Mouse (Mus musculus) forebrain, embryonic 11.5 days (tissue): ENCODE data around the gene Cwh43. TPM values are rescaled to one million over a fixed set of nuclear protein-coding genes. Genes with fewer than 3 reads are reported as not detected.
"Not testable (repeated sequence)": the region's sequence is repeated elsewhere in the genome, so short reads cannot be mapped to it uniquely, and the experiment has no call there.

Experiments
- ATAC-seq: fragments of 200-750 bp; cut with Nextera tagmentation; replicated peaks from 2 replicates; pipeline ENCODE4 v1.8.0; 2017; ENCODE audit warnings: moderate TSS enrichment; ENCODE audit not compliant: low FRiP score
- DNase-seq: peaks from one replicate; pipeline ENCODE4 v3.0.0-alpha.2; 2017; ENCODE audit warnings: low spot score
- H3K27ac ChIP-seq: fragments of 300-500 bp; sonication (generic); 2 replicates; pipeline ENCODE4 v1.5.1; 2014; ENCODE audit warnings: low read depth, low read length
- H3K27me3 ChIP-seq: fragments of 300-500 bp; sonication (generic); 2 replicates; pipeline ENCODE4 v1.6.1; 2014; ENCODE audit warnings: mild to moderate bottlenecking, low read length, mixed read lengths; ENCODE audit not compliant: control insufficient read depth, insufficient read depth
- H3K36me3 ChIP-seq: fragments of 300-500 bp; sonication (generic); 2 replicates; pipeline ENCODE4 v1.6.1; 2014; ENCODE audit warnings: mild to moderate bottlenecking, low read length, moderate library complexity, mixed read lengths; ENCODE audit not compliant: control insufficient read depth, insufficient read depth
- H3K4me1 ChIP-seq: fragments of 300-500 bp; sonication (generic); replicated peaks from 2 replicates; pipeline ENCODE4 v1.6.1; 2014; ENCODE audit warnings: low read length, mixed read lengths; ENCODE audit not compliant: control insufficient read depth, insufficient read depth
- H3K4me2 ChIP-seq: fragments of 300-500 bp; sonication (generic); 2 replicates; pipeline ENCODE4 v1.6.1; 2014; ENCODE audit warnings: low read depth, mild to moderate bottlenecking, low read length, moderate library complexity, mixed read lengths; ENCODE audit not compliant: severe bottlenecking
- H3K4me3 ChIP-seq: fragments of 300-500 bp; sonication (generic); 2 replicates; pipeline ENCODE4 v1.5.1; 2014; ENCODE audit warnings: low read depth, low read length
- H3K9ac ChIP-seq: fragments of 300-500 bp; sonication (generic); 2 replicates; pipeline ENCODE4 v1.6.1; 2014; ENCODE audit warnings: low read length
- H3K9me3 ChIP-seq: fragments of 300-500 bp; sonication (generic); 2 replicates; pipeline ENCODE4 v1.6.1; 2016; ENCODE audit warnings: low read length, mixed read lengths; ENCODE audit not compliant: control insufficient read depth
- WGBS: fragments of 180-500 bp; shearing (Covaris S2); extraction: QIAGEN DNeasy Blood & Tissue Kit; methylation state at CpG from one replicate; pipeline ENCODE4 v1.1.7; 2014; 5-methylcytosine and 5-hydroxymethylcytosine counted together
- polyA plus RNA-seq: library from polyadenylated mRNA; unstranded; fragments of >200 nt; fragmentation: Nextera tagmentation; extraction: Ambion mirVana; gene quantifications from 2 replicates; pipeline ENCODE4 v1.2.1, GENCODE M21; 2014

Gene Cwh43
- polyA plus RNA-seq, 1 experiment from 2014 or later, result not detected

- H3K9me3 ChIP-seq, result no peaks in the 10 kb centered on the region
- no peaks in the 10 kb centered on the region for H3K27me3 ChIP-seq
- no peaks in the 10 kb centered on the region for H3K36me3 ChIP-seq
- H3K4me3 ChIP-seq, result no peak overlapping the region
- H3K27ac ChIP-seq, result no peak overlapping the region
- H3K9ac ChIP-seq, result no peak overlapping the region
- DNase-seq, result no peak
- no peak overlapping the region for H3K4me2 ChIP-seq
- WGBS, result 86% methylated on average over 7 of the region's 7 CpGs
- no peak for ATAC-seq
- H3K4me1 ChIP-seq, result 0 out of 2 replicates have a peak, but pooled peaks cover 4% of the 10 kb centered on the region
Measured at GRCm38 (mm10) chr5:73481401-73481800, 75.5 kb downstream of the Cwh43 start.

GRCm38 (mm10) chr5:73482381-73482780 is 76.5 kb downstream of the Cwh43 start:
- not testable (repeated sequence) for DNase-seq, H3K4me1 ChIP-seq, ATAC-seq, H3K4me2 ChIP-seq, H3K9ac ChIP-seq, H3K4me3 ChIP-seq, H3K27ac ChIP-seq, H3K36me3 ChIP-seq, H3K27me3 ChIP-seq, H3K9me3 ChIP-seq
- 78% methylated on average over 1 of the region's 1 CpGs for WGBS

- DNase-seq (no peak), ATAC-seq (no peak)
- Histone ChIP-seq H3K4me3 (no peak overlapping the region), H3K4me1 (0 out of 2 replicates have a peak, but pooled peaks cover 4% of the 10 kb centered on the region), H3K27ac (no peak overlapping the region), H3K9ac (no peak overlapping the region), H3K27me3 (no peaks in the 10 kb centered on the region), H3K36me3 (no peaks in the 10 kb centered on the region), H3K9me3 (no peaks in the 10 kb centered on the region), H3K4me2 (no peak overlapping the region)
- WGBS, result 63% methylated on average over 5 of the region's 5 CpGs
Measured at GRCm38 (mm10) chr5:73484016-73484615, 78.2 kb downstream of the Cwh43 start.

DNA sequence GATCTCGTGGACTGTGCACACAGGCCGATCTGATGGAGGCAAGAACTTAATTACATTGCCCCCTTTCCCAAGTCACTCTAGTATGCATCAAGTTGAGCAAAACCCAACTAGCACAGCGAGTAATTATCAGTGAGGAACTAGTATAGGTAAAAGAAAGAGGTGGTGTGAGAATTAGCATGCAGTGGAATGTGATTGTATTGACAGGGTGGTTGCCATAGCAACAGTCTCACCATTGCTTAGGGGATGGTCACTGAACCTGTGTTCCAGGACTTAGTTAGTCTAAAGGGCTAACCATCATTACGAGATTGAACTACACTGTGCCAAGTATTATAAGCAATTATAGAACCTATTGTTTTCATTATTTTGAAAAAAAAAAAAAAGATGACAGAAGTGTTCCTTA is 80.6 kb downstream of the Cwh43 start:
- H3K27ac ChIP-seq, result no peak overlapping the region
- H3K27me3 ChIP-seq, result no peaks in the 10 kb centered on the region
- no peaks in the 10 kb centered on the region for H3K9me3 ChIP-seq
- no peak for DNase-seq
- H3K4me1 ChIP-seq, result 0 out of 2 replicates have a peak, but pooled peaks cover 5% of the 10 kb centered on the region
- H3K4me2 ChIP-seq, result no peak overlapping the region
- ATAC-seq, result no peak
- no peak overlapping the region for H3K9ac ChIP-seq
- no peaks in the 10 kb centered on the region for H3K36me3 ChIP-seq
- WGBS, result 51% methylated on average over 4 of the region's 4 CpGs
- H3K4me3 ChIP-seq, result no peak overlapping the region

- H3K9me3 ChIP-seq, result no peaks in the 10 kb centered on the region
- H3K27me3 ChIP-seq, result no peaks in the 10 kb centered on the region
- H3K4me2 ChIP-seq, result peak overlapping the region; percentile 83
- peak overlapping the region; percentile 63 for H3K9ac ChIP-seq
- peak overlapping the region; percentile 85 for H3K4me3 ChIP-seq
- no peaks in the 10 kb centered on the region for H3K36me3 ChIP-seq
- ATAC-seq (no peak), DNase-seq (peak; percentile 72)
- peak overlapping the region; percentile 54 for H3K27ac ChIP-seq
- 4% methylated on average over 14 of the region's 14 CpGs for WGBS
- H3K4me1 ChIP-seq, result 0 out of 2 replicates have a peak, but pooled peaks cover 7% of the 10 kb centered on the region
Measured at GRCm38 (mm10) chr5:73489915-73490314, 84.0 kb downstream of the Cwh43 start.

GRCm38 (mm10) chr5:73490596-73491073 is 84.8 kb downstream of the Cwh43 start:
- ATAC-seq, result peak; percentile 96
- H3K4me1 ChIP-seq, result 0 out of 2 replicates have a peak, but pooled peaks cover 7% of the 10 kb centered on the region
- no peaks in the 10 kb centered on the region for H3K27me3 ChIP-seq
- H3K36me3 ChIP-seq, result no peaks in the 10 kb centered on the region
- H3K9ac ChIP-seq, result peak overlapping the region; percentile 78
- H3K4me2 ChIP-seq, result peak overlapping the region; percentile 91
- H3K9me3 ChIP-seq, result no peaks in the 10 kb centered on the region
- H3K27ac ChIP-seq, result peak overlapping the region; percentile 95
- peak overlapping the region; percentile 85 for H3K4me3 ChIP-seq
- under 1% methylated on average over 37 of the region's 37 CpGs for WGBS
- DNase-seq, result peak; percentile 100

DNA sequence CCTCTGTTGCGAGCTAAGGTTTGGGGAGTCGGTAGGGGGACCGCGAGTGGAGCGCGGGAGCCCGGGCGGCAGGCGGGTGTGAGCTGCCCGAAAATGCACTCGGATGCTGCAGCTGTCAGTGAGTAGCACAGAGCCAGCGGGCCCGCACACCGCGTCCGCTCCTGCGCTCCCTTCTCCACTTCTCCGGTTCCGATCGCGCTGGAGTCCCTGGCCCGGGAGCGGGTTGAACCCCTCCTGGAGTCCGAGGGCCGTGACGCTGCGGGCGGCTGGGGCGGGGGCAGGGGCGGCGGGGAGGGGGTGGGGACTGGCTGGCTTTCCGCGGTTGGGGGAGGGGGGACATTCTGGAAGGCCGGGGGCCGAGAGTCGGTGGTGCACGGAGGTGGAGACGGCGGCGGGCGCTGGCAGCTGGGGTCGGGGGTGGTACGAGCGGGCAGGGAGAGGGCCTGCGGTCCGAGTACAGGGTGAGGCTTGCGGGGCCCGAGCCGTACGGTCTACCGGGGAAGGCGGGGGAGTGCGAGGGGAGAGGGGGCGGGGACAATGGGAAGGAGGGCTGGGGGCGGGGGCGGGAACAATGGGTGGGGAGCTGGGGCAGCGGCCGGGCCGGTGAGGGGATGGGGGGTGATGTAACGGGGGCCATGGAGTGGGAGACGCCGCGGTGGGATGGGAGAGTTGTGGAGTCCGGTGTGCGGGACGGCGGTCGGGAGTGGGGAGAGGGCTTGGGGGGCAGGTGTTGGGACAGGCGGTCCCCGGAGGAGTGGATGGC is 85.4 kb downstream of the Cwh43 start:
- H3K9ac ChIP-seq, result peak overlapping the region; percentile 78
- H3K27ac ChIP-seq, result peak overlapping the region; percentile 95
- ATAC-seq (peak; percentile 48), DNase-seq (no peak)
- H3K4me2 ChIP-seq, result peak overlapping the region; percentile 91
- no peaks in the 10 kb centered on the region for H3K9me3 ChIP-seq
- WGBS, result under 1% methylated on average over 63 of the region's 70 CpGs
- H3K4me3 ChIP-seq, result peak overlapping the region; percentile 85
- no peaks in the 10 kb centered on the region for H3K36me3 ChIP-seq
- H3K4me1 ChIP-seq, result 0 out of 2 replicates have a peak, but pooled peaks cover 5% of the 10 kb centered on the region
- no peaks in the 10 kb centered on the region for H3K27me3 ChIP-seq

DNA sequence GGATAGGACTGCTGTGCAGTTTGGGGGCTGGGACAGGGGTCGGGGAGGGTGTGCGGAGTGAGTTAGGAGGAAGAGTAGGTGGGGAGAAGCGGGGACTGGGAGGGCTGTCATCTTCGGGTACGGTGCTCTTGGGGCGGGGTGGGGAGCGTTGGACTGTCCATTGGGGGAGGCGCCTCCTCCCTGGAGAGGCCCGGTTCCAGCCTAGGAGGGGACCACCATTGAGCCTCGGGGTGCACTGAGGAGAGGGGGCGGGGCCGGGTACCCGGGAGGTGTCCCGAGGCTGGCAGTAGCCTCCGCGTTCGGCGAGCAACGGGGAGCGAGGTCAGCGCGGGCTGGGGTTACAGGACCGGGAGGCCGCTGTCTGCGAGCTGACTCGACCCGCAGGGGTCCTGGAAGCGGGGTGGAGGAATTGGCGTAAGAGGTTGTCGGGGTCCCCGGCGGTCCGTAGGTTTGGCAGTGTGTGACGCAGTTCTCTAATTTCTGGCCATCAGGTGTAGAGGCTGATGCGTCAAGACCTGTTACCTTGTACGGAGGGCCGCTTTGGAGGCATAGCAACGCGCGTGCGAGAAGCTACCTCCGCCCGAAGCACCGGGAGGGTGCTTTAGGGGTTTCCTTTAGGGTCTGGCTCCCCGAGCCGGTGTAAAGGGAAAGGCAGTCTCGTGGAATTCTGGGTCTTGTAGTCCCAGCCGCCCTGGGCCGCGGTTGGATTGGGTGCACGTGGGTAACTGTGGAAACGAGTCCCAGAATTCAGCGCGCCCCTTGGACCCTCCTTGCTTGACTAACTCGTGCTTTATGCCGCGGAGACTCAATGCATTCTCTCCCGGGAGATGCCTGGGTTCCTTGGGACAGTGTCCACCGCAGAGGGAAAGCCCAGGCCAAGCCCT is 86.2 kb downstream of the Cwh43 start:
- WGBS, result under 1% methylated on average over 59 of the region's 59 CpGs
- H3K9me3 ChIP-seq, result no peaks in the 10 kb centered on the region
- H3K27me3 ChIP-seq, result no peaks in the 10 kb centered on the region
- peak overlapping the region; percentile 95 for H3K27ac ChIP-seq
- H3K4me1 ChIP-seq, result 0 out of 2 replicates have a peak, but pooled peaks cover 3% of the 10 kb centered on the region
- peak overlapping the region; percentile 91 for H3K4me2 ChIP-seq
- H3K4me3 ChIP-seq, result peak overlapping the region; percentile 85
- DNase-seq, result peak; percentile 94
- H3K9ac ChIP-seq, result peak overlapping the region; percentile 78
- ATAC-seq, result peak; percentile 75
- no peaks in the 10 kb centered on the region for H3K36me3 ChIP-seq
